Mouse (Mus musculus): ENCODE measurements around the gene Zim1. TPM values are rescaled to one million over a fixed set of nuclear protein-coding genes. Genes with fewer than 3 reads are reported as not detected.

Zim1 gene
- total RNA-seq, 2 experiments from 2014 or later: 10.2 to 13.5 TPM

- intact Hi-C loops (cut with DNase I): loop anchor here (2.0 to 5.0 kb wide), 2 partner anchors 258 to 277 kb away; no protein-coding TSS in a partner anchor
- DNase-seq (ENCODE audit: extremely low spot score in 1 of 2, low spot score in 2 of 2): peak in 1 of 2 experiments; percentile 58
Observed at GRCm38 (mm10) chr7:6659605-6660004, 36.6 kb downstream of the Zim1 start.

- intact Hi-C loops (cut with DNase I): loop anchor here (2.0 kb wide), 1 partner anchor 278 kb away; no protein-coding TSS in a partner anchor
- no peak for DNase-seq (ENCODE audit: extremely low spot score in 1 of 2, low spot score in 2 of 2)
Observed at GRCm38 (mm10) chr7:6658606-6659005, 37.6 kb downstream of the Zim1 start.

- no peak for DNase-seq (ENCODE audit: extremely low spot score in 1 of 2, low spot score in 2 of 2)
- intact Hi-C loops (cut with DNase I): no loop called here
Observed at GRCm38 (mm10) chr7:6652151-6652550, 44.1 kb downstream of the Zim1 start.

- intact Hi-C loops (cut with DNase I): no loop called here
- no peak for DNase-seq (ENCODE audit: extremely low spot score in 1 of 2, low spot score in 2 of 2)
Observed at GRCm38 (mm10) chr7:6651221-6651620, 45.0 kb downstream of the Zim1 start.

- intact Hi-C loops (cut with DNase I): no loop called here
Observed at GRCm38 (mm10) chr7:6650526-6650925, 45.7 kb downstream of the Zim1 start.

GRCm38 (mm10) chr7:6645821-6646220, 50.4 kb downstream of the Zim1 start:
- intact Hi-C loops (cut with DNase I): no loop called here
- DNase-seq (ENCODE audit: extremely low spot score in 1 of 2, low spot score in 2 of 2): no peak

More at GRCm38 (mm10) chr7:6650526-6650925, 45.7 kb downstream of the Zim1 start:
- no peak for DNase-seq (ENCODE audit: extremely low spot score in 1 of 2, low spot score in 2 of 2)

- DNase-seq (ENCODE audit: extremely low spot score in 1 of 2, low spot score in 2 of 2): no peak
- intact Hi-C loops (cut with DNase I): no loop called here
Observed at GRCm38 (mm10) chr7:6638076-6638475, 58.2 kb downstream of the Zim1 start.

GRCm38 (mm10) chr7:6636741-6637140, 59.5 kb downstream of the Zim1 start:
- intact Hi-C loops (cut with DNase I): no loop called here

GRCm38 (mm10) chr7:6635831-6636230, 60.4 kb downstream of the Zim1 start:
- DNase-seq (ENCODE audit: extremely low spot score in 1 of 2, low spot score in 2 of 2): no peak
- intact Hi-C loops (cut with DNase I): no loop called here

More at GRCm38 (mm10) chr7:6636741-6637140, 59.5 kb downstream of the Zim1 start:
- DNase-seq (ENCODE audit: extremely low spot score in 1 of 2, low spot score in 2 of 2): no peak

Other genes with a start within 250 kb of the Zim1 start
- not detected for gene Olfr1336, start 240.3 kb downstream of the Zim1 start, total RNA-seq (2021)
- not detected for gene Olfr1346, start 229.3 kb downstream of the Zim1 start, total RNA-seq (2021)
- gene Olfr5, start 209.5 kb downstream of the Zim1 start, total RNA-seq (2021): not detected
- not detected for gene Olfr1347, start 196.7 kb downstream of the Zim1 start, total RNA-seq (2021)
- gene Olfr1348, start 187.7 kb downstream of the Zim1 start, total RNA-seq (2021): not detected
- gene Olfr1349, start 173.5 kb downstream of the Zim1 start, total RNA-seq (2021): not detected
- gene Olfr1350, start 131.6 kb downstream of the Zim1 start, total RNA-seq (2021): not detected
- 100 to 1,000 TPM; 170 to 180 TPM for gene Peg3, start 34.0 kb upstream of the Zim1 start, total RNA-seq (2021)
- 10 to 100 TPM; 57.4 to 60.2 TPM for gene Usp29, start 34.1 kb upstream of the Zim1 start, total RNA-seq (2021)

All from left cerebral cortex, postnatal 10 days (tissue).